Mouse (Mus musculus): Measurements from ENCODE around the gene Unc5a. TPM values are rescaled to one million over a fixed set of nuclear protein-coding genes. Genes with fewer than 3 reads are reported as not detected.

The Unc5a gene
- polyA plus RNA-seq, 1 experiment, result not detected

DNA sequence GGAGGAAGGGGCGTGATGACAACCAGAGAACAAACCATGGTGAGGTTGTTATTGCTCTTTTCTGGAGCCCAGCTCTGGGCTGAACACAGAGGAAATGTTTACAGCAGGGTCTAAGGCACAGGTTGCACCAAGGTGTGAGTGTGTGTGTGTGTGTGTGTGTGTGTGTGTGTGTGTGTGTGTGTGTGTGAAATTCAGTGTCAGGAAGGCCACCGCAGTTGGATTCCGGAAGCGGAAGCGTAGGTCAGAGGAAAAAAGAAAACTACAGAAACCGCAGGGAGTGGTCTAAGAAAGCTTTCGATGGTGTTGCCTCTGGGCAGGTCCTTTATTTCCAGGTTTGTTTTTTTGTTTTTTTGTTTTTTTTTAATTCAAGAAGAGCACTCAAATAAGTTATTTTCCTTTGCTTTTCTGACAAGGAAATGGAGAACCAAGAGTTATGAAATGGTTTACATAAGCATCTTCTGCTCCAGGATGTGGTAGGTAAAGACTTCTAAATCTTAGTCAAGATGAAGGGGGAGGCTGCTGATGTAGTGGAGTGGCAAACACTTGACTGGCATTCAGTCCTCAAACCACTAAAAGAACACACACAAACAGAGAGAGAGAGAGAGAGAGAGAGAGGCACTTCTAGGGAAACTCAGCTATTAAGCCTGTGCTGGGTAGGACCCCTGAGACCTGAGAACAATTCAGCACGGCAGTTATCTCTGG is 68.8 kb downstream of the Unc5a start:
- Histone ChIP-seq H3K36me3 (ENCODE audit: control insufficient read depth) (no peaks in the 10 kb centered on the region), H3K4me1 (ENCODE audit: control insufficient read depth) (no peaks in the 10 kb centered on the region; the same call in 1 of the 2 replicates), H3K27me3 (ENCODE audit: control insufficient read depth) (no peaks in the 10 kb centered on the region), H3K4me3 (replicated peaks) (no peak overlapping the region), H3K9me3 (ENCODE audit: control insufficient read depth, low read length) (no peaks in the 10 kb centered on the region)
- TF ChIP-seq TAL1 (IDR thresholded peaks at IDR 0.05; ENCODE audit: low read length) (no peak), GATA1 (IDR thresholded peaks at IDR 0.05; ENCODE audit: low read length) (no peak)

DNA sequence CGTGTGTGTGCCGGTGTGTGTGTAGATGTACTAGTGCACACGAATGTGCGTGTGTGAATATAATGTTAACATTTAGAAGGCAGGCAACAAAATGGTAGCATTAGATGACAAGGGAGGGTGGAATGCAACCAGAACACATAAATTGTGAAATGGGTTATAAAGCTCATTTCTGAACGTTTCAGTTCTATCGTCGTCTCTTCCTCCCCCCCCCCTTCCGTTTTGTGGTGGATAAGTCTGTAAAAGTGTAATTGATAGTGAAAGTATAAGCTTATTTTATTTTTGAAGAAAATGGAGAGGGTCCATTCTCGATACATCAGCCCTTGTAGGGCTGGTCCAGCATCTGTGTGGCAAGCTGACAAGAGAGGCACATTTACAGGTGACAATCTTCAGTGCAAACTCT is 69.5 kb downstream of the Unc5a start:
- no peaks in the 10 kb centered on the region; the same call in 1 of the 2 replicates for H3K4me1 ChIP-seq (ENCODE audit: control insufficient read depth)
- TF ChIP-seq GATA1 (IDR thresholded peaks at IDR 0.05; ENCODE audit: low read length) (no peak), TAL1 (IDR thresholded peaks at IDR 0.05; ENCODE audit: low read length) (no peak)
- no peaks in the 10 kb centered on the region for H3K9me3 ChIP-seq (ENCODE audit: control insufficient read depth, low read length)
- H3K36me3 ChIP-seq (ENCODE audit: control insufficient read depth), result no peaks in the 10 kb centered on the region
- no peaks in the 10 kb centered on the region for H3K27me3 ChIP-seq (ENCODE audit: control insufficient read depth)
- H3K4me3 ChIP-seq (replicated peaks), result no peak overlapping the region

DNA sequence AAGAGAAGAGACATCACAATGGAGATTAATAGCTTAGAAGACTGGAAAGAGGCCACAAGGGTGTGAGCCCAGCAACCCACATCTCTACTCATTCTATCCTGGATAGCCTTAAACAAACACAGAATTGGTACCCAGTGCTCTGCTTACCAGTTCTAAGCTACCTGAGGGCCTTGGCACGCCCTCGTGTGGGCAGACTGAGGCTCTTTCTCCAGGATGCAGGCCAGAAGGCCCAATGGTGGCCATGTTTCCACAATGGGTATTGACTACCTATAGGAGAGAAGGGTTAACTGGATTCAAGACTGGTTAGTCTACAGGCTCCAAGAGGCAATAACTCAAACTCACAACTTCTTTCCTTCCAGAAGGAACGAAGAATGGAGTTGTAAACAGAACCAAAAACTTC is 70.0 kb downstream of the Unc5a start:
- Histone ChIP-seq H3K4me3 (replicated peaks) (no peak overlapping the region), H3K27me3 (ENCODE audit: control insufficient read depth) (no peaks in the 10 kb centered on the region), H3K36me3 (ENCODE audit: control insufficient read depth) (no peaks in the 10 kb centered on the region), H3K4me1 (ENCODE audit: control insufficient read depth) (no peaks in the 10 kb centered on the region; the same call in 1 of the 2 replicates), H3K9me3 (ENCODE audit: control insufficient read depth, low read length) (no peaks in the 10 kb centered on the region)
- no peak for TF ChIP-seq TAL1 (IDR thresholded peaks at IDR 0.05; ENCODE audit: low read length)
- no peak for TF ChIP-seq GATA1 (IDR thresholded peaks at IDR 0.05; ENCODE audit: low read length)

DNA sequence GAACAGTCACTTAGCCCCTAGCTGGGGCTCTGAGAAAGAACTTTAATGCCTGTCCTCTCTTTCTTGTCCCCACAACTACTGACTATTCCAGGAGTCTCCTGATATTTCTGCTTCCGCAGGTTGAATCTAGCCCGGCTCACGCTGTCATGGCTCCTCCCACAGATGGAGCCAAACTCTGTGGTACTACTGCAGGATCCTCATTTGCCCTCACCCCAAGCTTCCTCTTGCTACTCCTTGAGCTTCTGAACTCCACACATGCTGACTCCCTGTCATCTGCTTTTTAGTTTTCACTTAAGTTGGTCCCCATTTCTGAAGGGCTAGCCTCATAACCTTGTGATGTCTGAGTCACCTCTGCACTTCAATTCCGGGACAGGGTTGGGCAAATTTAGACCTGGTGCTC is 70.8 kb downstream of the Unc5a start:
- TF ChIP-seq TAL1 (IDR thresholded peaks at IDR 0.05; ENCODE audit: low read length) (no peak), GATA1 (IDR thresholded peaks at IDR 0.05; ENCODE audit: low read length) (no peak)
- H3K36me3 ChIP-seq (ENCODE audit: control insufficient read depth), result no peaks in the 10 kb centered on the region
- H3K27me3 ChIP-seq (ENCODE audit: control insufficient read depth), result no peaks in the 10 kb centered on the region
- H3K4me1 ChIP-seq (ENCODE audit: control insufficient read depth), result no peaks in the 10 kb centered on the region; the same call in 1 of the 2 replicates
- H3K4me3 ChIP-seq (replicated peaks), result no peak overlapping the region
- H3K9me3 ChIP-seq (ENCODE audit: control insufficient read depth, low read length), result no peaks in the 10 kb centered on the region

DNA sequence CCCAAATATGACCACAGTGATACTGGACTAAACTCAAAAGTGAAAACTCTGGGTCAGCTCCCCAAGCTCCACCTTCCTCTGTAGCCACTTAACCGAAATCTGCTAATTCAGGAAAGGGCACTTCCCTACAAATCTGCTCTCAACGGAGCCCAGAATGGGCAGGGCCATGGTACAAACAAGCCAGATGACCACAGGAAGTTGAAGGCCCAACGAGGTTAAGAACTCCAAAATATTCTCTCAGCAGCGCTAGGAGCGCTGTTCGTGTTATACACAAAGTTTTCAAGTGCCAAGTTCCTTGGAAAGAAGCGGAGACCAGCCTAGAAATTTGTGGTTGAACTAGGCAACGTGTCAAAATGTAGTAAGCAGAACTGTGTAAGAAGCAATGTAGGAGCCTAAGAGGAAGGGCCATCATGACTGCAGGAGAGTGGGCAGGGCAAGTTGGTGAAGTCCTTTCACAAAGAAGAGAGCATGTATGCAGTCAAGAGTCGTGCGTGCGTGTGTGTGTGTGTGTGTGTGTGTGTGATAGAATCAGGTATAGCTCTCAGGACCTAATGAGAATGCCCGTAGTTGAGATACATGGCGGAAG is 72.1 kb downstream of the Unc5a start, which contains the start of gene Hk3:
Gene Hk3, minus strand, starts transcription at position 192 of the 586 bp plus-strand sequence.
- H3K9me3 ChIP-seq (ENCODE audit: control insufficient read depth, low read length), result no peaks in the 10 kb centered on the region
- H3K4me1 ChIP-seq (ENCODE audit: control insufficient read depth), result no peaks in the 10 kb centered on the region; the same call in 1 of the 2 replicates
- H3K27me3 ChIP-seq (ENCODE audit: control insufficient read depth), result no peaks in the 10 kb centered on the region
- H3K36me3 ChIP-seq (ENCODE audit: control insufficient read depth), result peaks cover 7% of the 10 kb centered on the region
- no peak for TF ChIP-seq TAL1 (IDR thresholded peaks at IDR 0.05; ENCODE audit: low read length)
- TF ChIP-seq GATA1 (IDR thresholded peaks at IDR 0.05; ENCODE audit: low read length), result no peak
- no peak within 1 kb of the TSS for H3K4me3 ChIP-seq (replicated peaks)

DNA sequence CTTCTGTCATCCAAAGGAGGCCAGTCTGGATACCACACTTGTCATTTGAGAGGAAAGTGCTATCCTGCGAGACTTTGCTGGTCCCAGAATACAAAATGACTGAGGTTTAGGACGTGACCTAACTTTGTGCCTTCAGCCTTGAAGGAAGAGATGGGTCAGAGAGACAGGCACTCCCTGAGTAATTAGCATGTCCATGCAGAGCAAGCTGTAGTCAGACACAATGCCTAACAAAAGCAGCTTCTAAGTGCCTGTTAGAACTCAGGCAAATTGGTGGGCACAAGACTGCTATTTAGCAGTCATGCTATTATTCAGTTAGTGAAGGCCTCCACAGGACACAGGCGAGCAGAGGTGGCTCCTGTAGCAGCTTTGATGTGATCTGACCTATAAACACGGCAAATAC is 73.0 kb downstream of the Unc5a start:
- Histone ChIP-seq H3K9me3 (ENCODE audit: control insufficient read depth, low read length) (no peaks in the 10 kb centered on the region), H3K4me1 (ENCODE audit: control insufficient read depth) (no peaks in the 10 kb centered on the region; the same call in 1 of the 2 replicates), H3K4me3 (replicated peaks) (no peak overlapping the region), H3K36me3 (ENCODE audit: control insufficient read depth) (peaks cover 8% of the 10 kb centered on the region), H3K27me3 (ENCODE audit: control insufficient read depth) (no peaks in the 10 kb centered on the region)
- TF ChIP-seq TAL1 (IDR thresholded peaks at IDR 0.05; ENCODE audit: low read length) (no peak), GATA1 (IDR thresholded peaks at IDR 0.05; ENCODE audit: low read length) (no peak)

DNA sequence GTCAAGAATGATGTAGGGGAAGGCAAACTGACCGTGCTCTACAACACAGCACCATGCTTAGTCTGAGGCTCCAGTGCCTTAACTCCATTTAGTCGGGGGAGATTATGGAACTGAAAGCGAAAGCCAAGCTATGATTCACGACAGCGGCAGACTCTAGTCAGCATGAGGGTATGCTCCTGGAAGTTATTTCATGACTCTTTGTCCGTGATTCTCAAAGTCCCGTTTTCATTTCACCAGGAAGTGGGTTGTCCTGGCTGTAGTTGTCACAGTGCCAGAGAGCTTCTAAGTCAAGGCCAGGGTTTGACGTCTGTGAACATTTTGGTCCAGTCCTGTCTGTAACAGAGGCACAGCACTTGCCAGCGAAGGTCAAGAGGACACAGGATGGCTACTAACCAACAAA is 73.5 kb downstream of the Unc5a start:
- Histone ChIP-seq H3K4me3 (replicated peaks) (no peak overlapping the region), H3K9me3 (ENCODE audit: control insufficient read depth, low read length) (no peaks in the 10 kb centered on the region), H3K4me1 (ENCODE audit: control insufficient read depth) (no peaks in the 10 kb centered on the region; the same call in 1 of the 2 replicates), H3K27me3 (ENCODE audit: control insufficient read depth) (no peaks in the 10 kb centered on the region), H3K36me3 (ENCODE audit: control insufficient read depth) (peaks cover 10% of the 10 kb centered on the region)
- no peak for TF ChIP-seq TAL1 (IDR thresholded peaks at IDR 0.05; ENCODE audit: low read length)
- TF ChIP-seq GATA1 (IDR thresholded peaks at IDR 0.05; ENCODE audit: low read length), result no peak

DNA sequence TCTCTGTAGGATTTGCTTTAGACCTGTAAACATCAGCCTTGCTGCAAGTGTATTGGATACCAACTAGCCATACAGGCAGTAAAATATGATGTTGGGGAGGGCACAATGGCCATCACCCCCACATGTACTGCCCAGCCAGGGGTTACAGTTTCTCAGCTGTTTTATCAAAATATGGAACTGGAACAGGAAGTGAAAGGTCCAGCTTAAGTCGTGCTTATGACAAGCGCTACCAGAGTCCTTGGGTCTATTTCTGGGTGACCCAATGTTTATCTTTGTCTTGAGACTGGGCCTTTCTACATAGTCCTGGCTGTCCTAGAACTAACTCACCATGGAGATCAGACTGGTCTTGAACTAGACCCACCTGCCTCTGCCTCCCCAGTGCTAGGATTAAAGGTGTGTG is 75.0 kb downstream of the Unc5a start:
- H3K4me3 ChIP-seq (replicated peaks), result no peak overlapping the region
- no peaks in the 10 kb centered on the region for H3K27me3 ChIP-seq (ENCODE audit: control insufficient read depth)
- H3K4me1 ChIP-seq (ENCODE audit: control insufficient read depth), result no peaks in the 10 kb centered on the region; the same call in 1 of the 2 replicates
- no peaks in the 10 kb centered on the region for H3K9me3 ChIP-seq (ENCODE audit: control insufficient read depth, low read length)
- TF ChIP-seq GATA1 (IDR thresholded peaks at IDR 0.05; ENCODE audit: low read length) (no peak), TAL1 (IDR thresholded peaks at IDR 0.05; ENCODE audit: low read length) (no peak)
- peaks cover 25% of the 10 kb centered on the region for H3K36me3 ChIP-seq (ENCODE audit: control insufficient read depth)

DNA sequence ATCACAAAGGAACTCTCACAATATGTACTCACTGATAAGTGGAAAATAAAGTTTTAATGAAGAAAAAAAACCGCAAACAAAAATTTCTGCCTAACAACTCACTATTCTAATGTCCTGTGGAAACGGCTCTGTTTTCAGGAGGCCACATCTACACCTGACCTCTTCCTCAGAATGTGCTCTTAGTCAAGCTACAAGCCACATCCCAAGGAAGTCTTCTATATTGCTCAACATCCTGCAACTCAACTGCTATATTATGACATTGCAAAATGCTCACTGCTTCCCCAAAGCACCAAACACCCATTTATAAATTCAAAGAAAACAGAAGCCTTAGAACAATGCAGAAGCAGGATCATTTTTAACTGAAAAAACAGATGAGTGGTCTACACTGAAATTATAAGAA is 90.8 kb downstream of the Unc5a start:
- Histone ChIP-seq H3K36me3 (ENCODE audit: control insufficient read depth) (peaks cover 40% of the 10 kb centered on the region), H3K9me3 (ENCODE audit: control insufficient read depth, low read length) (no peaks in the 10 kb centered on the region), H3K4me1 (ENCODE audit: control insufficient read depth) (no peaks in the 10 kb centered on the region), H3K4me3 (replicated peaks) (no peak overlapping the region), H3K27me3 (ENCODE audit: control insufficient read depth) (no peaks in the 10 kb centered on the region)
- TF ChIP-seq GATA1 (IDR thresholded peaks at IDR 0.05; ENCODE audit: low read length) (no peak), TAL1 (IDR thresholded peaks at IDR 0.05; ENCODE audit: low read length) (no peak)

All from erythroblast, embryonic 14.5 days (primary cell).